Mouse (Mus musculus): ENCODE results near the gene Zfp280d.

- TF ChIP-seq POLR2A (IDR thresholded peaks at IDR 0.05; ENCODE audit: low read depth, low read length) (no peak), CTCF (IDR thresholded peaks at IDR 0.05; ENCODE audit: borderline replicate concordance, insufficient read depth, low read length) (no peak)
These were observed 125.5 kb downstream of the Zfp280d start for GRCm38 (mm10) chr9:72400121-72400520.

Data from embryonic fibroblast, embryonic 13.5 days (primary cell).